Mouse (Mus musculus) ES-Bruce4 (cell line): ENCODE measurements at regions not wholly inside any gene's neighbourhood (a gene's known extent, or its start where the extent isn't known, plus 50 kb on each side); places are given as distances from the start of the nearest gene placed in this dataset.

Source experiments
- CTCF ChIP-seq: IDR thresholded peaks from one replicate; pipeline ENCODE4 v1.8.1; 2011; ENCODE audit warnings: low read depth, low read length
- EP300 ChIP-seq: IDR thresholded peaks from 2 replicates; pipeline ENCODE4 v1.6.1; 2011; ENCODE audit warnings: low read depth, low read length; ENCODE audit not compliant: insufficient read depth
- POLR2A ChIP-seq: IDR thresholded peaks from one replicate; pipeline ENCODE4 v1.8.1; 2011; ENCODE audit warnings: low read length; ENCODE audit not compliant: insufficient read depth

- TF ChIP-seq CTCF = no peak
- TF ChIP-seq EP300 = no peak
- TF ChIP-seq POLR2A = no peak
Measured at GRCm38 (mm10) chr13:80954059-80954645, 71.0 kb downstream of the Arrdc3 start.
